Mouse (Mus musculus) retina, postnatal 1 day (tissue): ENCODE measurements at regions not wholly inside any gene's neighbourhood (a gene's known extent, or its start where the extent isn't known, plus 50 kb on each side); places are given as distances from the start of the nearest gene placed in this dataset.

ENCODE experiments used
- DNase-seq: peaks from one replicate; pipeline ENCODE4 v3.0.0-alpha.2; 2012

DNA sequence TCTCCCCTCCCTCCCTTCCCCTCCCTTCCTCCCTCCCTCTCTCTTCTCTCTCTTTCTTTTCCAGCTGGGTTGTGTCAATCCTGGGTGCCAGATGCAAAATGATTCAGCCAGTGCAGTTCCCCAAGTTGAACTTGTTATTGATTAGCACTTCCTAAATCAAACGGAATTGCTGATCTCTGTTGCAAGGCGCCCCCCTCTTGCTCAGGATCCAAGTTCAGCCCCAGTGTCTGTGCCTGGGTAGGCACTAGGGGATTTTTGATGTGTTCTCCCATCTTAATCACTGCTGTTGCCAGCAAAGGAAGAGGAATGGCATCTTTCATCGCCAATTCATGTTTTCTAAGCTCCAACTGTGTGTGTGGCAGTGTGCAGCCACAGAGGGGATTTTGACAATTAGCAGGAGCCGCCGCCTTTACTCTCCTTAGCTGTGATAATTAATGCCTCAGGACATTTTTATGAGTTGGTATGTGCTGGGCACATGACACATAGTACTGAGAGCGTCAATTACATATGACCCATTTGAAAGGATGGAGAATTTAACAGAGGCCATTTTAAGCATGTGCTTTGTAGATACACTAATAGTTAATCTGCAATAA, 125.9 kb upstream of the Veph1 start:
- no peak for DNase-seq

- DNase-seq: peak; percentile 66
Measured at GRCm38 (mm10) chr3:66410706-66411277, 114.2 kb upstream of the Veph1 start.

DNA sequence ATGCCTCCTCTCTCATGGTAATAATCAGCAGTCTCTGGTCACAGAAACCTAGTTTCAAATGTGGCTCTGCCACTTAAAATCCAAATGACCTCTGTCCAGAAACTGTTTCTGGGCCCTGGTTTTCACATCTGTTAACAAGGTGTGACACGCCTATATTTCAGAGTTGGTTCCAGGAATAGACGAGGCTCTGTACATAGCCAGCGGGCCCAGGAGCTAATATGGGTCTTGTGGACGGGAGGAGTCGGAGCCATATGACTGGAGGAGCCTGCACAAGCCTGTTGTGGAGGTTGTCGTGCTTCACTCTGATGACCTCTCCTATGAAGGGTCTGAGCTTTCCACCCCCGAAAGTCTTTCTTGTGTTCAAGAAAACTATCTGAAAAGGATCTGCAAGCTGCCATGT, 112.2 kb upstream of the Veph1 start:
- no peak for DNase-seq

DNA sequence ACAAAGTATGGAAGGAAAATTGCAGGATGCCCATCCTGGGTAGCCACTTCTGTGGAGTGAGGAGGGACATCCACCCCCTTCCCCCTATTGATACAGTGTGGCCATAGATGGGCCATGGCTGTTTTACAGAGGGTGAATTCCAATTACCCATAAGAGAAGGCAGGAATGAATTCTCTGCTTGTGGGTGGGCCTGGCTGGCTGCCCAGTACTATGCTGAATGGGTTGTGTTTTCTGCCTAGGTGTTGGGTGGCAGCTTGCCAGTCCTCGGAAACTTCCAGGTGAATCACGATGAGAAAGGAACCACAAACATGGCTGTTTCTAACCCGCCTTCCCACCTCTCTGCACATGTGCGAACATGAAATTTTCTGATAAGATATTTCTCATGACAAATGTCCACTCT, 109.0 kb upstream of the Veph1 start:
- DNase-seq: no peak

GRCm38 (mm10) chr3:66403707-66404106, 107.1 kb upstream of the Veph1 start:
- no peak for DNase-seq

DNA sequence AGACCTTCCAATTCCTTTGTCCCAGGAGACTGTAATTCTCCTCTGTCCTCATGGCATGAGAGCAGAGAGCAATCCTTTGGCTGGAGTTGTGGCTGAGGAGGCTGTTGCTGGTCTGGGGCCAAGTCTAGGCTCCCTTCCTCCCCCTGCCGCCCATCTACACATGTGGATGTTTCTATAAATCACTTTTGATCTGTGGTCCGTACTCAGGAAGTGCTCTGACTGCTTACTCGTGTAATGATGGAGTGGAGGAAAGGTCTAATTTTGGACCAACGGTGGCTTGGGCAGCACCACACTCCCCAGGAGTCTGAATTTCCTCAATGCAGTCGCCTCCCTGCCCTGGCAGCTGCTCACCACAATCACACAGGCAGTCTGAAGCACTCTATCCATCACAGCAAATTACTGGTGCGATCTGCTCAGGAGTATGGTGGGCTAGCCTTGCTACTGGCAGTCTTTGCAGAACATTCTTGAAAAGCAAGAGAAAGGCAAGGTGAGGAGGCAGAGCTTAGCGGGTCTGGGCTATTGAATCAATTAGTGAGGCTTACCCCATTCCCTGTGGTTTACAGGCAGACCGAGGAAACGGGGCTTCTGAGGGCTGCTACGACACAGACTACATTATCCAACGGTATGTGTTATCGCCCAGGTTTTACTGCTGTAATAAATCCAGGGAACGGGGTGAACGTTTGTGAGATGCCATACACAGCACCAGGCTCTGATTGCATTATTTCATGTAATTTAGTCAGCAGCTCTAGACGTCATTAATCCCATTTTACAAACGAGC, 104.3 kb upstream of the Veph1 start:
- DNase-seq: no peak

GRCm38 (mm10) chr3:66398214-66399150, 101.8 kb upstream of the Veph1 start:
- peak; percentile 20 for DNase-seq

DNA sequence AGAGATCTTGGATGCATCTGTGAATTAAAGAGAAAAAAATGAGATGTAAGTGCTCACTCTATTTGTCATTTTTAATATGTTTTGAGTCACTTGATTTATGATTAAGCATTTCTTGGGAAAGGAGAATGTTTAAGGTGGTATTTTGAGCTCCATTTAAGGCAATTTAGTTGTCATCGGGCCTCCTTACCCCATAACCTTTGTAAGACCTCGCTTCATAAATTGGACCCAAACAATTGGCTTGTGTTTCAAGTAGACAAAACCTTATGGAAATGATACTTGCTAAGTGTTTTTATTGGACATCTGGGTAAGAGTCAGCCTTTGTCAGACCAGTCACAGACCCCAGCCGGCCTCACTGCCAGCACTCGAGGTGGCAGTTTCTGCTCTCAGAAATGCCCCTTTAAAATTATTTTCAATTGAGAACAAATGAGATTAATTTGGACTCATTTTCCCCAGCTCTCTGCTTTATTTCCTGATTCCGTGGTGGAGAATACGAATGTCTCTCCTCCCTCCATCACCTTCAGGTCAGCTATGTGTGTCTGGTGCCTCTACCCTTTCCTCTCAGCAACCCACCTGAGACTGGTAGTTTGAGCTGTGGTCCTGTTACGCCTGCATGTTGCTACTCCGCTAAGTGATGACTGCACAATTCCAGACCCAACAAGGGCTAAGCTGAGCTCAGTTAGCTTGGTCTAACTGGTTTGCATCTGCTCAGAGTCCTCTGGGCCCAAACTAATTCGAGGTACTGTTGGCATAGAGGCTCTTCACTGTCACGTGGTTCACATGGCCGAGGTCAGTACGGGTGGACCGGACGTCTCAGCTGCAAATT, 78.7 kb upstream of the Veph1 start:
- no peak for DNase-seq

DNA sequence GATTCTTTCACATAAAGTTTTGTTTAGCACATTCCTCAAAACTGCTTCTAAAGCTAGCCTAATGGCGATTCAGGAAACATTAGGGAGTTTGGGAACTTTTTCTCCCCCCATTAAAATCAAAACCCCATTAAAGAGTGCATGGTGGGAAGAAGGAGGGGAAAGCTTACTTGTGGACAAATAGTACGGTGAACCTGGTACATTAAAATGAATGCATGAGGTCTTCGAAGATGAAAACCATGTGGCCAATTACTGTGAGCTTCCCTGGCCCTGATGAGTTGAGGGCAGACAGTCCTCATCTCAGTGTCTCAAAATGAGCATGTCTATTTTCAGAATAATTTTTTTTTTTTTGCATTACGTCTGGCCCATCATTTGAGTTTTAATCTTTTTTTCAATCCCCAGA, 78.0 kb upstream of the Veph1 start:
- DNase-seq: no peak

- DNase-seq: no peak
Measured at GRCm38 (mm10) chr3:66373807-66374575, 77.4 kb upstream of the Veph1 start.
